Mouse (Mus musculus): ENCODE results near the gene Hipk1.

- TF ChIP-seq USF1 (IDR thresholded peaks at IDR 0.05; ENCODE audit: low read depth), result no peak
- no peak for TF ChIP-seq CTCF (IDR thresholded peaks at IDR 0.05; ENCODE audit: control insufficient read depth, insufficient read depth, insufficient read length)
- no peak for TF ChIP-seq MYOD1 (IDR thresholded peaks at IDR 0.05; ENCODE audit: control insufficient read depth, insufficient read length, low read depth)
Observed at GRCm38 (mm10) chr3:103735776-103736600, 55.4 kb downstream of the Hipk1 start.
